Mouse (Mus musculus): Measurements from ENCODE around the gene Rnft1. TPM values are rescaled to one million over a fixed set of nuclear protein-coding genes. Genes with fewer than 3 reads are reported as not detected.
"Not testable (repeated sequence)": the region's sequence is repeated elsewhere in the genome, so short reads cannot be mapped to it uniquely, and the experiment has no call there.

Rnft1 gene
- polyA plus RNA-seq, 1 experiment from 2014 or later: 48.5 TPM

- ATAC-seq (ENCODE audit: low FRiP score, low TSS enrichment): no peak
- Histone ChIP-seq H3K36me3 (ENCODE audit: insufficient read depth, low read length) (peaks cover 44% of the 10 kb centered on the region), H3K27me3 (ENCODE audit: insufficient read depth, low read length) (no peaks in the 10 kb centered on the region), H3K9me3 (ENCODE audit: low read length) (no peaks in the 10 kb centered on the region), H3K4me3 (ENCODE audit: low read length) (no peak overlapping the region), H3K9ac (replicated peaks; ENCODE audit: low read length) (no peak overlapping the region), H3K4me2 (replicated peaks; ENCODE audit: low read depth, low read length) (no peak overlapping the region), H3K4me1 (ENCODE audit: insufficient read depth, low read length) (no peaks in the 10 kb centered on the region), H3K27ac (ENCODE audit: low read length) (no peak overlapping the region)
- 88% methylated on average over 2 of the region's 2 CpGs for WGBS
These were observed 22.9 kb downstream of the Rnft1 start for GRCm38 (mm10) chr11:86507334-86507733.

- H3K27me3 ChIP-seq (ENCODE audit: insufficient read depth, low read length): no peaks in the 10 kb centered on the region
- no peak overlapping the region for H3K4me3 ChIP-seq (ENCODE audit: low read length)
- no peak overlapping the region for H3K9ac ChIP-seq (replicated peaks; ENCODE audit: low read length)
- H3K4me2 ChIP-seq (replicated peaks; ENCODE audit: low read depth, low read length): no peak overlapping the region
- no peak for ATAC-seq (ENCODE audit: low FRiP score, low TSS enrichment)
- peaks cover 48% of the 10 kb centered on the region for H3K36me3 ChIP-seq (ENCODE audit: insufficient read depth, low read length)
- H3K4me1 ChIP-seq (ENCODE audit: insufficient read depth, low read length): no peaks in the 10 kb centered on the region
- no peak overlapping the region for H3K27ac ChIP-seq (ENCODE audit: low read length)
- no peaks in the 10 kb centered on the region for H3K9me3 ChIP-seq (ENCODE audit: low read length)
- WGBS: 76% methylated on average over 2 of the region's 2 CpGs
These were observed 23.5 kb downstream of the Rnft1 start for GRCm38 (mm10) chr11:86507991-86508390.

- Histone ChIP-seq H3K27ac (ENCODE audit: low read length) (no peak overlapping the region), H3K4me1 (ENCODE audit: insufficient read depth, low read length) (no peaks in the 10 kb centered on the region), H3K4me2 (replicated peaks; ENCODE audit: low read depth, low read length) (no peak overlapping the region), H3K9ac (replicated peaks; ENCODE audit: low read length) (no peak overlapping the region), H3K36me3 (ENCODE audit: insufficient read depth, low read length) (peaks cover 53% of the 10 kb centered on the region), H3K9me3 (ENCODE audit: low read length) (peaks cover 4% of the 10 kb centered on the region; the same call in 1 of the 2 replicates), H3K27me3 (ENCODE audit: insufficient read depth, low read length) (no peaks in the 10 kb centered on the region), H3K4me3 (ENCODE audit: low read length) (no peak overlapping the region)
- 82% methylated on average over 3 of the region's 3 CpGs for WGBS
- ATAC-seq (ENCODE audit: low FRiP score, low TSS enrichment): no peak
These were observed 32.2 kb downstream of the Rnft1 start for GRCm38 (mm10) chr11:86516620-86517019.

GRCm38 (mm10) chr11:86517229-86517628 lies 32.8 kb downstream of the Rnft1 start:
- Histone ChIP-seq H3K27ac (ENCODE audit: low read length) (no peak overlapping the region), H3K4me1 (ENCODE audit: insufficient read depth, low read length) (no peaks in the 10 kb centered on the region), H3K4me3 (ENCODE audit: low read length) (no peak overlapping the region), H3K9me3 (ENCODE audit: low read length) (peaks cover 4% of the 10 kb centered on the region; the same call in 1 of the 2 replicates), H3K36me3 (ENCODE audit: insufficient read depth, low read length) (peaks cover 56% of the 10 kb centered on the region), H3K9ac (replicated peaks; ENCODE audit: low read length) (no peak overlapping the region), H3K4me2 (replicated peaks; ENCODE audit: low read depth, low read length) (no peak overlapping the region), H3K27me3 (ENCODE audit: insufficient read depth, low read length) (no peaks in the 10 kb centered on the region)
- 57% methylated on average over 3 of the region's 3 CpGs for WGBS
- ATAC-seq (ENCODE audit: low FRiP score, low TSS enrichment): no peak

GRCm38 (mm10) chr11:86519751-86520150 lies 35.3 kb downstream of the Rnft1 start:
- 67% methylated on average over 7 of the region's 7 CpGs for WGBS
- peaks cover 64% of the 10 kb centered on the region for H3K36me3 ChIP-seq (ENCODE audit: insufficient read depth, low read length)

GRCm38 (mm10) chr11:86527528-86527927 lies 43.1 kb downstream of the Rnft1 start:
- H3K27ac ChIP-seq (ENCODE audit: low read length): no peak overlapping the region
- ATAC-seq (ENCODE audit: low FRiP score, low TSS enrichment): no peak
- no peak overlapping the region for H3K4me3 ChIP-seq (ENCODE audit: low read length)
- no peak overlapping the region for H3K9ac ChIP-seq (replicated peaks; ENCODE audit: low read length)
- no peaks in the 10 kb centered on the region for H3K27me3 ChIP-seq (ENCODE audit: insufficient read depth, low read length)
- H3K4me1 ChIP-seq (ENCODE audit: insufficient read depth, low read length): no peaks in the 10 kb centered on the region
- H3K4me2 ChIP-seq (replicated peaks; ENCODE audit: low read depth, low read length): no peak overlapping the region
- no peaks in the 10 kb centered on the region for H3K9me3 ChIP-seq (ENCODE audit: low read length)
- peaks cover 45% of the 10 kb centered on the region for H3K36me3 ChIP-seq (ENCODE audit: insufficient read depth, low read length)
- WGBS: 87% methylated on average over 4 of the region's 4 CpGs

More at GRCm38 (mm10) chr11:86519751-86520150, 35.3 kb downstream of the Rnft1 start:
- Histone ChIP-seq H3K4me2 (replicated peaks; ENCODE audit: low read depth, low read length) (no peak overlapping the region), H3K27ac (ENCODE audit: low read length) (no peak overlapping the region), H3K9me3 (ENCODE audit: low read length) (peaks cover 4% of the 10 kb centered on the region; the same call in 1 of the 2 replicates), H3K4me3 (ENCODE audit: low read length) (no peak overlapping the region), H3K4me1 (ENCODE audit: insufficient read depth, low read length) (no peaks in the 10 kb centered on the region), H3K27me3 (ENCODE audit: insufficient read depth, low read length) (no peaks in the 10 kb centered on the region), H3K9ac (replicated peaks; ENCODE audit: low read length) (no peak overlapping the region)
- ATAC-seq (ENCODE audit: low FRiP score, low TSS enrichment): no peak

- Histone ChIP-seq H3K4me1 (ENCODE audit: insufficient read depth, low read length) (no peaks in the 10 kb centered on the region), H3K4me2 (replicated peaks; ENCODE audit: low read depth, low read length) (no peak overlapping the region), H3K27ac (ENCODE audit: low read length) (no peak overlapping the region), H3K36me3 (ENCODE audit: insufficient read depth, low read length) (peaks cover 30% of the 10 kb centered on the region; the same call in 1 of the 2 replicates), H3K4me3 (ENCODE audit: low read length) (no peak overlapping the region), H3K9ac (replicated peaks; ENCODE audit: low read length) (no peak overlapping the region), H3K27me3 (ENCODE audit: insufficient read depth, low read length) (no peaks in the 10 kb centered on the region), H3K9me3 (ENCODE audit: low read length) (no peaks in the 10 kb centered on the region)
- ATAC-seq (ENCODE audit: low FRiP score, low TSS enrichment): no peak
- WGBS: 78% methylated on average over 1 of the region's 1 CpGs
These were observed 48.4 kb downstream of the Rnft1 start for GRCm38 (mm10) chr11:86532834-86533233.

GRCm38 (mm10) chr11:86533302-86533701 lies 48.8 kb downstream of the Rnft1 start:
- H3K9me3 ChIP-seq (ENCODE audit: low read length); H3K27ac ChIP-seq (ENCODE audit: low read length); ATAC-seq (ENCODE audit: low FRiP score, low TSS enrichment); H3K4me1 ChIP-seq (ENCODE audit: insufficient read depth, low read length); H3K27me3 ChIP-seq (ENCODE audit: insufficient read depth, low read length); H3K9ac ChIP-seq (replicated peaks; ENCODE audit: low read length); H3K4me2 ChIP-seq (replicated peaks; ENCODE audit: low read depth, low read length); H3K4me3 ChIP-seq (ENCODE audit: low read length): not testable (repeated sequence)
- WGBS: 93% methylated on average over 6 of the region's 6 CpGs
- H3K36me3 ChIP-seq (ENCODE audit: insufficient read depth, low read length): peaks cover 30% of the 10 kb centered on the region; the same call in 1 of the 2 replicates

- H3K27ac ChIP-seq (ENCODE audit: low read length): no peak overlapping the region
- H3K4me2 ChIP-seq (replicated peaks; ENCODE audit: low read depth, low read length): no peak overlapping the region
- no peak overlapping the region for H3K9ac ChIP-seq (replicated peaks; ENCODE audit: low read length)
- H3K4me1 ChIP-seq (ENCODE audit: insufficient read depth, low read length): no peaks in the 10 kb centered on the region
- H3K36me3 ChIP-seq (ENCODE audit: insufficient read depth, low read length): peaks cover 24% of the 10 kb centered on the region; the same call in 1 of the 2 replicates
- 91% methylated on average over 5 of the region's 5 CpGs for WGBS
- no peak for ATAC-seq (ENCODE audit: low FRiP score, low TSS enrichment)
- H3K27me3 ChIP-seq (ENCODE audit: insufficient read depth, low read length): no peaks in the 10 kb centered on the region
- H3K4me3 ChIP-seq (ENCODE audit: low read length): no peak overlapping the region
- H3K9me3 ChIP-seq (ENCODE audit: low read length): no peaks in the 10 kb centered on the region
These were observed 49.9 kb downstream of the Rnft1 start for GRCm38 (mm10) chr11:86534201-86534910.

- H3K4me1 ChIP-seq (ENCODE audit: insufficient read depth, low read length): peaks cover 19% of the 10 kb centered on the region; the same call in 1 of the 2 replicates
- 91% methylated on average over 4 of the region's 4 CpGs for WGBS
- H3K4me2 ChIP-seq (replicated peaks; ENCODE audit: low read depth, low read length): no peak overlapping the region
- no peaks in the 10 kb centered on the region for H3K9me3 ChIP-seq (ENCODE audit: low read length)
- peaks cover 8% of the 10 kb centered on the region; the same call in 1 of the 2 replicates for H3K36me3 ChIP-seq (ENCODE audit: insufficient read depth, low read length)
- H3K4me3 ChIP-seq (ENCODE audit: low read length): no peak overlapping the region
- no peak overlapping the region for H3K27ac ChIP-seq (ENCODE audit: low read length)
- H3K9ac ChIP-seq (replicated peaks; ENCODE audit: low read length): no peak overlapping the region
- no peak for ATAC-seq (ENCODE audit: low FRiP score, low TSS enrichment)
- no peaks in the 10 kb centered on the region for H3K27me3 ChIP-seq (ENCODE audit: insufficient read depth, low read length)
These were observed 54.3 kb downstream of the Rnft1 start for GRCm38 (mm10) chr11:86538786-86539185.
